Mouse (Mus musculus): ENCODE results near the gene Olfr1026. TPM values are rescaled to one million over a fixed set of nuclear protein-coding genes. Genes with fewer than 3 reads are reported as not detected.

Gene Olfr1026
- not detected in 2 replicates for polyA plus RNA-seq (2012; rRNA removed)

DNA sequence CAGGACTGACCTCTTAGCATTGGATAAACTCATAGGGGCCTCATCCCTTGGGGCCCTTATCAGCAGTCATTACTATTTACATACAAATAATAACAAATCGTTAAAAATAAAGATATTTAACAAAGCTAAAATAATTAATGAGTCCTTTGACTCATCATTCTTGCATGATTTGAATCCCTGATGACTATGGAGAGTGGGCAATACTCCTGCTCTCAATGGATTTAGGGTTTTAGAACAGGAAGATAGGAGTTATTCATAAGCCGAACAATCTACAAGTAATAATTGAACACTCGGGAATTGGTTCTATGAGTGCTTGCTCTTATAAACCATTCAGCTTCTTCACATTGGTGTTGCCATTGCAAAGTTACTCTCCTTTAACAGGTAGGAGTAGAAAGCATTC, at the start of gene Olfr1026:
TSS of gene Olfr1026 (plus strand) at position 301 of the 400 bp plus-strand sequence.
- 88% methylated on average over 3 of the region's 3 CpGs for WGBS

DNA sequence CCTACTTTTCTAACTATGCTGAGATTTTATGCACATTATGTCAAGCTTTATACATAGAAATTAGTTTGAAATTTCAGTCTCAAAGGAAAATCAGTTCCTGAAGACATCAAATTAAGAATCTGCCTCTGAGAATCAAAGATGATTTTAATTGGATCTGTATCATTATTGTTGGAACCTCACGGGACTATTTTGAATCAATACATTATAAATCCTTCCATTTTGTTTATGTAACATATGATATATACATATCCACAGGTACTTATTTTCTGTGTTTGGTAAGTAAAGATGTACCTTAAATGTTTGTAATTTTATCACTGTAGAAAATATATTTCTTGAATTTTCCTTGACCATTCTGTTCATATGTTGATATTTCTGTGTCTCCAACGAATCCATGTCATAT, 36.0 kb upstream of the Olfr1026 start, which contains the start of gene Olfr1023:
TSS of gene Olfr1023 (plus strand) at position 301 of the 400 bp plus-strand sequence.
- no peak for TF ChIP-seq POLR2A (IDR thresholded peaks at IDR 0.05; ENCODE audit: low read depth, low read length)
- TF ChIP-seq CTCF (conservative IDR thresholded peaks at IDR 0.05; ENCODE audit: insufficient read depth, insufficient read length, low read depth, low read length) = no peak
- DNase-seq = no peak
- no peaks in the 10 kb centered on the region for H3K4me1 ChIP-seq (ENCODE audit: control insufficient read depth, insufficient read depth, low read length)
- H3K36me3 ChIP-seq (ENCODE audit: control insufficient read depth, insufficient read depth, low read length) = no peaks in the 10 kb centered on the region
- H3K27ac ChIP-seq (ENCODE audit: insufficient read depth, low read depth, low read length) = no peak within 1 kb of the TSS
- 65% methylated on average over 2 of the region's 2 CpGs for WGBS
- H3K27me3 ChIP-seq (replicated peaks; ENCODE audit: control insufficient read depth, insufficient read depth, low read length) = no peaks in the 10 kb centered on the region
- H3K4me3 ChIP-seq (ENCODE audit: insufficient read depth, low read depth, low read length) = no peak within 1 kb of the TSS

More for the DNA sequence above, at the start of gene Olfr1026:
- DNase-seq = no peak
- no peaks in the 10 kb centered on the region for H3K36me3 ChIP-seq (ENCODE audit: control insufficient read depth, insufficient read depth, low read length)
- TF ChIP-seq POLR2A (IDR thresholded peaks at IDR 0.05; ENCODE audit: low read depth, low read length) = no peak
- no peaks in the 10 kb centered on the region for H3K4me1 ChIP-seq (ENCODE audit: control insufficient read depth, insufficient read depth, low read length)
- H3K27me3 ChIP-seq (replicated peaks; ENCODE audit: control insufficient read depth, insufficient read depth, low read length) = no peaks in the 10 kb centered on the region
- no peak within 1 kb of the TSS for H3K27ac ChIP-seq (ENCODE audit: insufficient read depth, low read depth, low read length)
- no peak within 1 kb of the TSS for H3K4me3 ChIP-seq (ENCODE audit: insufficient read depth, low read depth, low read length)

DNA sequence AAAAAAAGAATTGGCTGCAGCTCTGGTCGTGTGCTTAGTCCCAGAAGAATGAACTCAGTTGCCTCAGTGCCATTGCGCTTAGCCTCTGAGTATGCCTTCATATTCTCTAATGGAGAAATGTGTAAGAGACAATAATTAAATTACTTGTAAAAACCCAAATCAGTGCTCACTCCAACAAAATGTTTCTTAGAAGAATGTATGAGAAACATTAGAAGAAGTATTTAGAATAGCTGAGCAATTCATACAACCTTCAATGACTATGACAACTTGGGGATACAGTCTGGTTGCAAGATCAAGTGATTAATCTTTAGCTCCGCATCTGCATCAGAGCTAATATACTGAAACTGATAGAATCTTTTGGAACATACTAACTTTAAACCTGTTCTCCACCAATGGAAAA, 16.4 kb upstream of the Olfr1026 start, which contains the start of gene Olfr1024:
TSS of gene Olfr1024 (minus strand) at position 101 of the 400 bp plus-strand sequence.
- WGBS = 84% methylated on average over 3 of the region's 3 CpGs
- DNase-seq = no peak
- Histone ChIP-seq H3K36me3 (ENCODE audit: control insufficient read depth, insufficient read depth, low read length) (no peaks in the 10 kb centered on the region), H3K27ac (ENCODE audit: insufficient read depth, low read depth, low read length) (no peak within 1 kb of the TSS), H3K27me3 (replicated peaks; ENCODE audit: control insufficient read depth, insufficient read depth, low read length) (no peaks in the 10 kb centered on the region), H3K4me3 (ENCODE audit: insufficient read depth, low read depth, low read length) (no peak within 1 kb of the TSS), H3K4me1 (ENCODE audit: control insufficient read depth, insufficient read depth, low read length) (no peaks in the 10 kb centered on the region)
- TF ChIP-seq POLR2A (IDR thresholded peaks at IDR 0.05; ENCODE audit: low read depth, low read length) (no peak), CTCF (conservative IDR thresholded peaks at IDR 0.05; ENCODE audit: insufficient read depth, insufficient read length, low read depth, low read length) (no peak)

DNA sequence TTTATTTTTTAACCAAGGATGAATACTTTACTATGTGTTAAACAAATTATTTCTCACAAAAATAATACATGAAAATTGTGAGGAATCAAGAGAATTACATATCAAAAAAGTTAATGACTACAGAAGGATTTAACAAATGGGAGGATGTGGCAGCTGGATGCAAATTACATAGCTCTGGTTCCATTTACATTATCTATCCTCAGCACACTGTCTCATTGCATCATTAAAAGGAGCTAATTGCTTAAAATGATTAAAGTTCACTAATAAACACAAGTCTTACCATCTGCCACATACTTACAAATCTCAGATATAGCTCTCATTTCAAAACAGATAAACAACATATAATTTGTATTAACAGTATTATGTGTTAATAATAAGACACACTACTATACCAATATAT, 8.2 kb upstream of the Olfr1026 start:
- Histone ChIP-seq H3K36me3 (ENCODE audit: control insufficient read depth, insufficient read depth, low read length) (no peaks in the 10 kb centered on the region), H3K4me1 (ENCODE audit: control insufficient read depth, insufficient read depth, low read length) (no peaks in the 10 kb centered on the region), H3K4me3 (ENCODE audit: insufficient read depth, low read depth, low read length) (no peak overlapping the region), H3K27ac (ENCODE audit: insufficient read depth, low read depth, low read length) (no peak overlapping the region), H3K27me3 (replicated peaks; ENCODE audit: control insufficient read depth, insufficient read depth, low read length) (no peaks in the 10 kb centered on the region)
- no peak for TF ChIP-seq POLR2A (IDR thresholded peaks at IDR 0.05; ENCODE audit: low read depth, low read length)
- no peak for TF ChIP-seq CTCF (conservative IDR thresholded peaks at IDR 0.05; ENCODE audit: insufficient read depth, insufficient read length, low read depth, low read length)
- no peak for DNase-seq

DNA sequence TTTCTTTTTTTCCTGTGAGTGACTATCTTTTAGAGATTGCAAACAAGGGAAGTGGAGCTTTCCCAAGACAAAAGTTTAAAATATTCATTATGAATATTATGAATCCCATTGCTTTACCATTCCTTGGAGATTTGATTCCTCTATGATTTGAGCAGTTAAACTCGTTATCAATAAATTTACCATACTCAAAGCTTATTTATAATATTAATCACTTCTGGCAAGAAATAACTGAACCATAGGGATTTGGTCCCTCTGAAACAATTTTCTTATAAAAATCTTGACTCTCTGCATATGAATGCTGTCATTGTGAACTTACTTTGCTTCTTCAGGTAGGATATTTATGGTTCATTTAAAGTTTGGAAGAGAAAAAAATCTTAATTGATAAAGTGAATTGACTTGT, 6.5 kb upstream of the Olfr1026 start, which contains the start of gene Olfr1025-ps1:
TSS of gene Olfr1025-ps1 (plus strand) at position 301 of the 400 bp plus-strand sequence.
- WGBS = 26% methylated on average over 1 of the region's 1 CpGs

DNA sequence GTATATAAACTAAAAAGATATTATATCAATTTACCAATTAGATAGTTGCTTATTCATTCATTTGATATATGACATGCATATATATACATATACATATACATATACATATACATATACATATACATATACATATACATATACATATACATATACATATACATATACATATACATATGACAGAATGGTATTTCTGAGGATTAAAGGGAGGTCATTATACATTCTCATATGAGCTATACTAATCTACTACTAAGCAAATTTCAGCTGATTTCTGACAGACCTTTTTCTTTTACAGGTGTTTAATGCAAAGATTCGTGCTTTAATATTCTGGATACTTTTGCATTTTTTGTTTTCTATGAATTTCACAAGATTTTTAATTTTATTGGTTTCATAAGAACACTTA, 28.8 kb downstream of the Olfr1026 start, which contains the start of gene Olfr1028:
TSS of gene Olfr1028 (plus strand) at position 301 of the 400 bp plus-strand sequence.
- no peaks in the 10 kb centered on the region for H3K4me1 ChIP-seq (ENCODE audit: control insufficient read depth, insufficient read depth, low read length)
- WGBS = 71% methylated on average over 1 of the region's 1 CpGs
- TF ChIP-seq CTCF (conservative IDR thresholded peaks at IDR 0.05; ENCODE audit: insufficient read depth, insufficient read length, low read depth, low read length) (no peak), POLR2A (IDR thresholded peaks at IDR 0.05; ENCODE audit: low read depth, low read length) (no peak)

More for the DNA sequence above, 6.5 kb upstream of the Olfr1026 start, which contains the start of gene Olfr1025-ps1:
- Histone ChIP-seq H3K4me1 (ENCODE audit: control insufficient read depth, insufficient read depth, low read length) (no peaks in the 10 kb centered on the region), H3K36me3 (ENCODE audit: control insufficient read depth, insufficient read depth, low read length) (no peaks in the 10 kb centered on the region), H3K27ac (ENCODE audit: insufficient read depth, low read depth, low read length) (no peak within 1 kb of the TSS), H3K4me3 (ENCODE audit: insufficient read depth, low read depth, low read length) (no peak within 1 kb of the TSS), H3K27me3 (replicated peaks; ENCODE audit: control insufficient read depth, insufficient read depth, low read length) (no peaks in the 10 kb centered on the region)
- TF ChIP-seq POLR2A (IDR thresholded peaks at IDR 0.05; ENCODE audit: low read depth, low read length) = no peak
- no peak for TF ChIP-seq CTCF (conservative IDR thresholded peaks at IDR 0.05; ENCODE audit: insufficient read depth, insufficient read length, low read depth, low read length)
- DNase-seq = no peak

DNA sequence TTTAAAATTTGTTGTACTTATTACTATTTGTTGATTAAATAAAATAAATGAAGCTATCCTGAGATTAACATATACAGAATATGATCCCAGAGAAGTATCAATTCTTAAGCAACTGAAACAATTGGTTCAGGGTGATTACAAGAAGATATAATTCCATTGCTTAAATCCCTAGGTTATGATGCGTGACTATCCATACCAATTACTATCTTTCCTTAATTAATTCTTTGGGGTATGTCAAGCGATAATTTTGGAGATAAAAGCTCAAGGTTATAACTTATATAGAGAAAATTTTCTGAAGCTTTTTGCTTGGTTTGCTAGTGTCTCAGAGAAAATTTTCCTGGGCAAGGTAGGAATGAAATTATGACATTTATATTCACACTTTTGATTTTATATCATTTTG, 52.2 kb downstream of the Olfr1026 start, which contains the start of gene Olfr1029:
TSS of gene Olfr1029 (plus strand) at position 301 of the 400 bp plus-strand sequence.
- Histone ChIP-seq H3K4me3 (ENCODE audit: insufficient read depth, low read depth, low read length) (no peak within 1 kb of the TSS), H3K27ac (ENCODE audit: insufficient read depth, low read depth, low read length) (no peak within 1 kb of the TSS), H3K36me3 (ENCODE audit: control insufficient read depth, insufficient read depth, low read length) (no peaks in the 10 kb centered on the region), H3K4me1 (ENCODE audit: control insufficient read depth, insufficient read depth, low read length) (no peaks in the 10 kb centered on the region), H3K27me3 (replicated peaks; ENCODE audit: control insufficient read depth, insufficient read depth, low read length) (no peaks in the 10 kb centered on the region)
- no peak for DNase-seq
- 88% methylated on average over 2 of the region's 2 CpGs for WGBS
- no peak for TF ChIP-seq CTCF (conservative IDR thresholded peaks at IDR 0.05; ENCODE audit: insufficient read depth, insufficient read length, low read depth, low read length)
- no peak for TF ChIP-seq POLR2A (IDR thresholded peaks at IDR 0.05; ENCODE audit: low read depth, low read length)

More for the DNA sequence above, 28.8 kb downstream of the Olfr1026 start, which contains the start of gene Olfr1028:
- Histone ChIP-seq H3K27me3 (replicated peaks; ENCODE audit: control insufficient read depth, insufficient read depth, low read length) (no peaks in the 10 kb centered on the region), H3K4me3 (ENCODE audit: insufficient read depth, low read depth, low read length) (no peak within 1 kb of the TSS), H3K27ac (ENCODE audit: insufficient read depth, low read depth, low read length) (no peak within 1 kb of the TSS), H3K36me3 (ENCODE audit: control insufficient read depth, insufficient read depth, low read length) (no peaks in the 10 kb centered on the region)
- DNase-seq = no peak

Other genes with a start within 250 kb of the Olfr1026 start
- not detected in 2 replicates for gene Olfr1006, start 242.8 kb upstream of the Olfr1026 start, polyA plus RNA-seq (2012; rRNA removed)
- not detected in 2 replicates for gene Olfr1008, start 232.1 kb upstream of the Olfr1026 start, polyA plus RNA-seq (2012; rRNA removed)
- gene Olfr1009, start 206.1 kb upstream of the Olfr1026 start, polyA plus RNA-seq (2012; rRNA removed) = not detected in 2 replicates
- gene Olfr1012, start 158.8 kb upstream of the Olfr1026 start, polyA plus RNA-seq (2012; rRNA removed) = not detected in 2 replicates
- gene Olfr1013, start 154.5 kb upstream of the Olfr1026 start, polyA plus RNA-seq (2012; rRNA removed) = not detected in 2 replicates
- not detected in 2 replicates for gene Olfr1014, start 148.8 kb upstream of the Olfr1026 start, polyA plus RNA-seq (2012; rRNA removed)
- not detected in 2 replicates for gene Olfr1015, start 139.5 kb upstream of the Olfr1026 start, polyA plus RNA-seq (2012; rRNA removed)
- gene Olfr1016, start 119.0 kb upstream of the Olfr1026 start, polyA plus RNA-seq (2012; rRNA removed) = not detected in 2 replicates
- gene Olfr1018, start 103.1 kb upstream of the Olfr1026 start, polyA plus RNA-seq (2012; rRNA removed) = not detected in 2 replicates
- not detected in 2 replicates for gene Olfr1019, start 76.1 kb upstream of the Olfr1026 start, polyA plus RNA-seq (2012; rRNA removed)
- not detected in 2 replicates for gene Olfr1020, start 74.5 kb upstream of the Olfr1026 start, polyA plus RNA-seq (2012; rRNA removed)
- not detected in 2 replicates for gene Olfr1022, start 53.0 kb upstream of the Olfr1026 start, polyA plus RNA-seq (2012; rRNA removed)
- gene Olfr1023, start 35.9 kb upstream of the Olfr1026 start, polyA plus RNA-seq (2012; rRNA removed) = not detected in 2 replicates
- gene Olfr1024, start 16.5 kb upstream of the Olfr1026 start, polyA plus RNA-seq (2012; rRNA removed) = not detected in 2 replicates
- gene Olfr1025-ps1, start 6.4 kb upstream of the Olfr1026 start, polyA plus RNA-seq (2012; rRNA removed) = not detected in 2 replicates
- gene Olfr1028, start 28.9 kb downstream of the Olfr1026 start, polyA plus RNA-seq (2012; rRNA removed) = not detected in 2 replicates
- gene Olfr1029, start 52.3 kb downstream of the Olfr1026 start, polyA plus RNA-seq (2012; rRNA removed) = 0.13 TPM in 1 of 2 replicates, not detected in the other
- not detected in 2 replicates for gene Olfr1030, start 57.7 kb downstream of the Olfr1026 start, polyA plus RNA-seq (2012; rRNA removed)
- gene Olfr1031, start 68.7 kb downstream of the Olfr1026 start, polyA plus RNA-seq (2012; rRNA removed) = not detected in 2 replicates
- gene Olfr1032, start 84.0 kb downstream of the Olfr1026 start, polyA plus RNA-seq (2012; rRNA removed) = not detected in 2 replicates
- 0.42 and 0.59 TPM in 2 replicates for gene Olfr1033, start 99.1 kb downstream of the Olfr1026 start, polyA plus RNA-seq (2012; rRNA removed)
- 0.08 and 0.13 TPM in 2 replicates for gene Olfr1034, start 124.3 kb downstream of the Olfr1026 start, polyA plus RNA-seq (2012; rRNA removed)
- gene Olfr1036, start 152.4 kb downstream of the Olfr1026 start, polyA plus RNA-seq (2012; rRNA removed) = not detected in 2 replicates
- not detected in 2 replicates for gene Olfr1037, start 165.8 kb downstream of the Olfr1026 start, polyA plus RNA-seq (2012; rRNA removed)
- not detected in 2 replicates for gene Olfr1039, start 214.4 kb downstream of the Olfr1026 start, polyA plus RNA-seq (2012; rRNA removed)
- not detected in 2 replicates for gene Olfr1040, start 225.2 kb downstream of the Olfr1026 start, polyA plus RNA-seq (2012; rRNA removed)
- gene Olfr1042, start 240.3 kb downstream of the Olfr1026 start, polyA plus RNA-seq (2012; rRNA removed) = not detected in 2 replicates
- not detected in 2 replicates for gene Olfr1043, start 246.0 kb downstream of the Olfr1026 start, polyA plus RNA-seq (2012; rRNA removed)